Mouse (Mus musculus) thymus, adult 2 months (tissue): ENCODE measurements at regions not wholly inside any gene's neighbourhood (a gene's known extent, or its start where the extent isn't known, plus 50 kb on each side); places are given as distances from the start of the nearest gene placed in this dataset.

Experiments used
- CTCF ChIP-seq: fragments of 200-500 bp; IDR thresholded peaks from 2 replicates; pipeline ENCODE4 v1.5.1; 2012; ENCODE audit warnings: mild to moderate bottlenecking, control low read depth, low read length, moderate library complexity, borderline replicate concordance; ENCODE audit not compliant: control insufficient read depth, poor library complexity, insufficient read depth; ENCODE audit errors: extremely low read depth
- POLR2A ChIP-seq: fragments of 200-500 bp; IDR thresholded peaks from 2 replicates; pipeline ENCODE4 v1.6.1; 2012; ENCODE audit warnings: mild to moderate bottlenecking, low read length, control low read depth, moderate library complexity; ENCODE audit not compliant: control insufficient read depth, poor library complexity, insufficient read depth; ENCODE audit errors: extremely low read depth

GRCm38 (mm10) chr5:106277786-106278185 lies 180.2 kb downstream of the Barhl2 start:
- TF ChIP-seq CTCF (no peak), POLR2A (no peak)
